Mouse (Mus musculus): ENCODE data around the gene Zfp691.

GRCm38 (mm10) chr4:119178331-119178730 is 4.3 kb upstream of the Zfp691 start:
- TF ChIP-seq POLR2A (IDR thresholded peaks at IDR 0.05; ENCODE audit: borderline replicate concordance, insufficient read depth, low read length) (no peak), CTCF (IDR thresholded peaks at IDR 0.05; ENCODE audit: borderline replicate concordance, insufficient read depth, low read depth, low read length) (no peak)

Data from cerebellum, adult 2 months (tissue).